Mouse (Mus musculus) brain, embryonic 14.5 days (tissue): Measurements from ENCODE around the gene P4htm.

Source experiments
- CTCF ChIP-seq: fragments of 200-500 bp; IDR thresholded peaks from 2 replicates; pipeline ENCODE4 v1.5.1; 2012; ENCODE audit warnings: inconsistent platforms, mild to moderate bottlenecking, moderate library complexity, borderline replicate concordance; ENCODE audit not compliant: insufficient read depth, insufficient read length; ENCODE audit errors: extremely low read depth
- POLR2A ChIP-seq: fragments of 200-500 bp; IDR thresholded peaks from 2 replicates; pipeline ENCODE4 v1.6.1; 2012; ENCODE audit warnings: mild to moderate bottlenecking, inconsistent platforms, borderline replicate concordance; ENCODE audit not compliant: poor library complexity, insufficient read depth, insufficient read length, severe bottlenecking; ENCODE audit errors: extremely low read depth

DNA sequence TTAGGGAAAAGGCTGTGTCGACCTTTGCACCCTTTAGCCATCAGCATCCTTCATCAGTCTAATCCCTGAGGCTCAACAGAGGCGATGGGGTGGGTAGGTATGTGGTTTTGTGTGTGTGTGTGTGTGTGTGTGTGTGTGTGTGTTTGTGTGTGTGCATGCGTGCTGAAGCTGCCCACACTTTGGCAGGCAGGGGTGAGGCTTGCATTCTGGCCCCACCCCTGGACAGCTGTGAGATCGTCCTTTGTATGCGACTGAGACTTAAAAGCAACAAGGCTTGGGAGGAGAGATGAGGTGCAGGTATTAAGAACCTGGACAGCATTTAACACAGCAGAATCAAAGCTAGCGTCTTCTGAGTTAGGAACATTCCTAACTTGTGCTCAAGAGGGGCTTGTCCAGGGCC lies 20.4 kb downstream of the P4htm start:
- TF ChIP-seq CTCF: no peak
- no peak for TF ChIP-seq POLR2A
